Mouse (Mus musculus) urinary bladder, adult 18-20 months (tissue): ENCODE data around the gene Nfatc2ip.
"Not testable (repeated sequence)": the region's sequence is repeated elsewhere in the genome, so short reads cannot be mapped to it uniquely, and the experiment has no call there.

Experiments used
- DNase-seq, 2 experiments: peaks; one replicate each; pipeline ENCODE4 v3.0.0; 2022; ENCODE audit warnings: low spot score in 2 of 2, mixed read lengths in 2 of 2

The Nfatc2ip gene

DNA sequence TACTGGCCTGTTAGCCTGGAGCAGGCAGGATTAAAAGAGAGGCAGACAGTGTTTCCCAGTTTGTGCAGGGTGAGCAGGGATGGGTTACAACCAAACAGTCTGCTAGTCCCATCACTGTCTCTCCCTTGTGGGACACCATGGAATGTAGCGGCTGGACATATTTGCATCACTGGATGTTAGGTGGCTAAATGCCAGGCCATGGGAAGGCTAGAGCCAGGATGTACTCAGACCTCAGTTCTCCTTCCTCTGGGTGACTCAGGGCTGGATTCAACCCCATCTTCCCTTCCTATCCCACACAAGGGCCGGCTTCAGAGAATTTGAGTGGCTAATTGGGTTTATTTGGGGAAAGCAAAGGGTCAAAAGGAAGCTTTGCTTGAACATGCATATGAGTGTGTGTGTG lies 12.1 kb upstream of the Nfatc2ip start:
- no peak for DNase-seq

DNA sequence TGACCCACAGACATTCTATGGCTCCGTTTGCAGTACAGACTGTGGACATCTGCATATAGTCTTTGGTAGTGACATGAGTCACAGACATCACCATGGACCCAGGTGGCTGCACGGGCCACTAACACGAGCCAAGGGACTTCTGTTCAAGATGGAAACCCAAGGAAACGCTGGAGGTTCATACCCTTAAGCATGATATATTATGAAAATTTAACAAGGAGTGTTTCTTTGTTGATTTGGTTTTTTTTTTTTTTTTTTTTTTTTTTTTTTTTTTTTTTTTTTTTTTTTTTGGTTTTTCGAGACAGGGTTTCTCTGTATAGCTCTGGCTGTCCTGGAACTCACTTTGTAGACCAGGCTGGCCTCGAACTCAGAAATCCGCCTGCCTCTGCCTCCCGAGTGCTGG lies 6.0 kb upstream of the Nfatc2ip start:
- DNase-seq = not testable (repeated sequence)

DNA sequence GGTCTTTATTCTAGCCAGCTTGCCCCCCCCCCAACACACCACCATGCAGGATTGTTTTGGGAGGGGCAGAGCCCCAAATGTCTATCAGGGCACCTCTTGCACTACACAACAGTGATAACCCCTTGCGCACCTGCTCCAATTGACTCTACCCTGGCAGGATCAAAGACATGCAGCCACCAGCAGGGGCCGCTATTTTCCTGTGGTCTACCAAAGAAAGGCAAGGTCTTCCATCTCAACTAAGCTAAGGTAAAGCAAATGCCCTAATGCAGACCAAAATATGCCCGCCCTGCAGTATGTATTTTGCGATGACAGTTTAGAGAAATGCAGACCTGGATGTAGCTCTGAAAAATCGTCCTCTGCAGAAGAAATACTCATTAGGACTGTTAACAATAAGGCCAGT lies 3.0 kb upstream of the Nfatc2ip start:
- peak; percentile 56 to 70 for DNase-seq

DNA sequence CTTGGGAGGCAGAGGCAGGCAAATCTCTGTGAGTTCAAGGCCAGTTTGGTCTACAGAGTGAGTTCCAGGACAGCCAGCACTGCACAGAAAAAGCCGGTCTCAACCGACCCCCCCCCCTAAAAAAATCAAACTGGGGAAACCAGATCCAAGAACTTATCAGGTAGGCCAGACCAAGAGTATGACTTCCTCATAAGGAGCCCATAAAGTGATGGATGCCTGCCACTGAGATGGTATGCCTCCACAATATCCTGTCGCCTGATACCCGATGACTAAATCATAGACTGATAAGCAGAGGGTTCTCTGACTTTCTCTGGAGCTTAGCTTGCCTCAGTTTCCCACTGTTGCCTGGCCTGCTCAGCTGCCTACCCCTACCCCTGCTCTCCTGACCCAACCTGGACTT lies 1.3 kb upstream of the Nfatc2ip start:
- no peak for DNase-seq

DNA sequence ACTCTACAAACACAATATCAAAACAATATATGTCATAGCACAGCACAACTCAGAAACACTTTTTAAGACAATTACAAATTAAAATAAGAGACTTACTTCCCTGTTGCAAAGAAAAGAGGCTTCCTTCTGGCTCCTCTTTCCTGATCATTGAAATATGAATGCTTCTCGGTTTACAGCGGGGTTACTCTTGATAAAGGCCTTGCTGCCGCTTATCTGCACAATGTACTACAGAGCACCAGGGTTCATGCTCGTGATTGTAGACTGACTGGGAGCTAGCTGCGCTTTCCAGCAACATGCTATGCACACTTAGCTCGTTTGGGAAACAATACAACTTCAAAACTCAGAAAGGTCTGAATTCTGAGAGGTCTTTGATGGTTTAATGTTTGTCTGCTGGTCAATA lies 684 bp upstream of the Nfatc2ip start:
- DNase-seq = no peak

DNA sequence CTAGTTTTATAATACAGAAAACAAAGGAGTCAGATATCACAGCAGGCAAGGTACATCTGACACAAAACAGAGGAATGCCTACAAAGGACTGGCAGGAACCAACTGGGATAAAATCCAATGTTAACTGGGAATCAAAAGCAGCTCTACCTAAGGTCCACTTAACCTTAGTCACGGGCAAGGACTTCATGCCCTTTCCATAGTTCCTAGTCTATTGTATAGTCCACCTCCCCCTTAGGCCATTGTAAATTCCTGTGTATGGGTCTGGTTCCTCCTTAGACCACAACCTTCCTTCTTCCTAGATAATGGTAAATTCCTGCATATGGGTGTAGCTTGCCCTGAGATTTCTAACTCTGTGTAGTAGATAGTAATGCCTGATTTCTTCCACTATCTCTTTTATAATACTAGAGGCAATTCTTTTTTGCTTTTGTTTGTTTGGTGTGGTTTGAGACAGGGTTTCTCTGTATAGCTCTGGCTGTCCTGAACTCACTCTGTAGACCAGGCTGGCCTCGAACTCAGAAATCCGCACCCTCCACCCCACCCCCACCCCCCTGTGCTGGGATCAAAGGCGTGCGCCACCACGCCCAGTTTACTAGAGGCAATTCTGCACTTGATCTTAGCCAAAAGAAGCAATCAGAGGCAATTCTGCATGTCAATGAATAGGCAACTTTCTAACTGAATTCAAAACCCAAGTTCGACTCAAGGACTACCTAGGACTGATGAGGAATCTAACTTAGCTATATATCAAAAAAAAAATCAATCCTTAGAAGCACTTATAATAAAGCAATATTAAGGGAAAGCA lies 4.3 kb downstream of the Nfatc2ip start:
- DNase-seq = not testable (repeated sequence)

DNA sequence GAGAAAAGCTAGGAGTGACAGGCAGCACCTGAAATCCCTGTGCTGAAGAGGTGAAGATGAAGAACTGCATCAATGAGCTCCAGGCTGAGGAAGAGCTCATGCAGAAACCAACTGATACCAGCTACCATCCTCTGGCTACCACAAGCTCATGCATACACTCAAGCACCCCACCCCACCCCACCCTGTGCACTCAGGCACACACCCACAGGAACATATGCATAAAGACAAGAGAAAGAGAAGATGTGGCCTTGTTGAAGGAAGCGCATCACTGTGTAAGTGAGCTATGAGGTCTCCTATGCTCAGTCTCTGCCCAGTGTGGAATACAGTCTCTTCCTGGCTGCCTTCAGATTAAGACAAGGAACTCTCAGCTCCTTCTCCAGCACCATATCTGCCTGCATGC lies 8.4 kb downstream of the Nfatc2ip start:
- DNase-seq = no peak

DNA sequence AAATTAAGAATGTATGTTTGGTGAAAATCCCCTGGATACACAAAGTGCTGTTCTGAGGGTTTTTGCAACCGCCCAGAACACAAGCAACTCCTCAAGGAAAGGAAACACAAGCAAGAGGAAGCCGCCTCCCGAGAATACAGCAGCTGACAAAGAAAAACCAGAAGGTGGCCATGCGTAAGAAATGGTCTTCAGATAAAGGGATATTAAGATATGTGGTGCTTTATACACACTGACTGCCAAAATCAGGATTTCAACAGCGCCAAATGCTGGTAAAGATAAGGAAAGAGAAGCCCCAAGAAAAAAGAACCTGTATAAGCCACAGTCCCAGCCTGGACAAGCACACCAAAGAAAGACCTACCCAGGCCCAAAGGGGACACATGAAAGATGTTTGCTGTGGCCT lies 13.0 kb downstream of the Nfatc2ip start:
- no peak for DNase-seq

DNA sequence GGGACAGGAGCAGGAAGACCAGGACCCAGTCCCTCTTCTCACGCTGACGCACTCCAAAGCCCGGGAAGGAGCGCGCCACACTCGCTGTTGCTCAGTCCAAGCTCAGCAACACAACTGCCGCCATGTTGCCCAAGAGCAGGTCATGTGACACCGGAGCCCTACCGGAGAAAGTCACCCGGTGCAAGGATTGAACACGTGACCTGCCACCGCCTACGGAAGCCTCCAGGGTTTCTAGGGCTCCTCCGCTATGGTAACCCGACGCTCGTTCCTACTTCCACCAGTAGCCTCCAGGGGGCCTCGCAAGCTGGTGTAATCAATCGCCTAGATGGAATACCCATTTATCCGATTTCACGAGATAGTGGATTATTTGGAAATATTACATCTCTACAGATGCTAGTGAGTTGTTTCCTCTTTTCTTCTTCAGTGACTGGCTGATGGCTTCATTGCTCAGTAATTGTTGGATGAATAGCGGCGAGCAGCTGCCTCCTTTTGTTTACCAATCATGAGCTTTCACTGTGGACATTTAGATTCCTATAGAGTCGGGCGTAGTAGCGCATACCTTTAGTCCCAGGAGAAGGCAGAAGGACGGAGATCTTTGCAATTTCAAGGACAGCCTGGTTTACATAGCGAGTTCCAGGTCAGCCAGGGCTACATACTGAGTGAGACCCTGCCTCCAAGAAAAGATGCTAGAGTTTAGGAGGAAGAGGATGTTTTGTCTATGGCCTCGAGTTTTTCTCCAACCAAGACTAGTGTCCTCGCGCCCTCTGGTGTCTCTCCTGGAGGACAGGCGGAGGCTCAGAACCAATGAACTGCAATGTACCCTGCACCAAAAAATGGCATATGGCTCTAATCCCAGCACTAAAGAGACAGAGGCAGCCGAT lies 19.0 kb downstream of the Nfatc2ip start, which contains the start of gene Spns1:
TSS of gene Spns1 (minus strand) at position 173 of the 881 bp plus-strand sequence.
- peak; percentile 87 to 94 for DNase-seq

DNA sequence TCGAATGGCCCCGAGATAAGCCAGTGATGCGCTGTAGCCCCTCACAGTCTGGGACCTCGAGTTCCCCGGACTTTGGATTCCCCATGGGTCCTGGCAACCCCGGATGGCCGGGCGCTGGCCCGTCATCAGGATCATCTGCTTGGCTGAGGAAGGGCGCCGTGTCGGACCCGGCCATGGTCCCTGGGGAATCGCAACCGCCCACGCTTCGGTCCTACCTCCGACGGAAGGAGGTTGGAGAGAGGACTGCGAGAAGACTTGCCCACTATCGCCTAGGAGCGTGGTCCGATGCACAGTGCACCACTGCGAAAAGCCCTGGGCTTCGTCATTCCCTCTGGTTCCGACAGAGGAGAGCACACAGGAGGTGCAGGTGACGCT lies 19.6 kb downstream of the Nfatc2ip start:
- DNase-seq = peak in 1 of 2 experiments; percentile 6

DNA sequence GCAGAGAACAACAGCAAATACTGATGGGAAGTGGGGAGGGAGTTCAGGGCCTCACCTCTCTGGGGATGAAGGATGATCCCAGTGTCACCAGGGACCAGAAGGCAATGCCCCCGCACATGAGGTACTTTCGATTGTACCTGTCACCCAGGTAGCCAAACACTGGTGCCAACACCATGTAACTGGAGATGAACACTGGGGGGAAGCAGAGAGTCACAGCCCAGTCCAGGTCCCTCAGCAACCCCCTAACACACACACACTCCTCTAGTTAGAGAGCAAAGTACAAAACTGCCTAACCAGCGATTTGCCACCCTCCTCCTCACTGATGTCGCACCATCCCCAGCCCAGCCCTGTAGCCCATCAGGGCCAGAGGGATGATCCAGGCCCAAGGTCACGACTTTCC lies 21.5 kb downstream of the Nfatc2ip start:
- no peak for DNase-seq

DNA sequence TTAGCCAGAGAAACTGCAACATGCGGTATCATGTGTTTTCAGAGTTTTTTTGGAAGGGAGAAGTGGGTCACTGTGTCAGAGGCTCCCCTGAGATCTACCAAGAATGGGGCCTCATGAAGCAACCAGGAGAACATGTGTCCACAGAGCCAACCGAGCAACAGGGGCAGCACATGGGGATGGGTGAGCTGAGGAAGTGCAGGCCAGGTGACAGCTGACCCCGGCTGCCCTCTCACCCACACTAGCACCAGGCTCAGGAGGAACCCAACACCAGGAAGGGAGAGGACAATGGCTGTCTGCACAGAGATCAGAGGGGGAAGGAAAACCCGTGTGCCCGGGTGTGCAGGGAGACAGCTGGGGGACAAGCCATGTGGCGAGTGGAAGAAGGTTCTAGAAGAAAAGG lies 22.0 kb downstream of the Nfatc2ip start:
- DNase-seq = no peak

DNA sequence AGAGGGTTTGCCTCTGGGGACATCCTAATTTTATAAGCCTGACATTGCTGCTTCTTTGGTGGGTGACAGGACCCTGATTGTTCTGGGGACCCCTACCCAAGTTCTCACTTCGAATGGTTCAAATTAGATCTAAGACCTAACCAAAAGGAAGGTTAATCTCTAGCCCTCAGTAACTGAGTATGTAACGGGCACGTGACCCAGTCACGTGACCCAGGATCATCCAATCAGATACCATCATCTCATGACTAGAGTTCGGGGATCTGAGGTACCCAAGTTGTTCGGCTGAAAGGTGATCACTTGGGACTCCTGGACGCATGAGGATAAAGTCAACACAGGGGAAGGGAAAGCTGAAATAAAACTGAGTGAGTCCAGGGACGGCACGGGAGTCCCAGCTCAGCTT lies 23.5 kb downstream of the Nfatc2ip start:
- DNase-seq = no peak

DNA sequence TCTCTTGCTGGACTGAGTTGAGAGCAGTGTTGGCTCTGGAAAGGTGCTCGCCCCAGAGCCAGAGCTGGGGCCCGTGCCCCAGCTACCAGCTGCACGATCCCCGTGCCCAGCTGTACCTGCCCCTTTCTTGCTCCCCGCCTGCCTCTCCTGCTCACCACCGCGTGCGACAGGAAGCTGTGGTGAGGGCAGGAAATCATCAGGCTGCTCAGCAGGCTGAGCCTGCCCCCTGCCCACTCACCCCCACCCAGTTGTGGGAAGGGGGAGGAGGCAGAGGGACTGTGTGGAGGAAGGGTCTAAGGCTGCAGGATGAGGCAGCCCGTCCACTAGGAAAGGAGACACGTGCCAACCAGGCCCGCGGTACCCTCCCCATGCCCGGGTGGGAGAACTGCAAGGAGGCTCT lies 27.1 kb downstream of the Nfatc2ip start, which contains the start of gene Lat:
TSS of gene Lat (minus strand) at position 178 of the 400 bp plus-strand sequence.
- no peak for DNase-seq

DNA sequence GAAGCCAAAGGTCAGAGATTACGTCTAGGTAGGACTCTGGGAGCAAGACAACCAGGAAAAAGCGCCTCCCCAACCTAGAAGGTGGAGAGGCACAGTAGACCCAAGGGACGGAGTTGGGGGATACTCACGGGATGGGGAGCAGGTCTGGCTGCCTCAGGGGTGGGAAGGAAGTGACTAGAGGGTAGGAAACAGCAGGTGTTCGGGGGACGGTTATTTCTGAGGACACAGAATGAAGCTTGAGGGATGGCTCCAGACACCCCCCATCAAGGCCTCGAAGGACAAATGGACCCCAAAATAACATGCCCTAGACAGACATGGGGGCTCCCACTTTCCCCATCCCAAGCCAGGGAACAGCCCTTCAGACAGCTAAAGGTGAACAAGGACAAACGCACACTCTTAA lies 28.2 kb downstream of the Nfatc2ip start:
- DNase-seq = no peak

DNA sequence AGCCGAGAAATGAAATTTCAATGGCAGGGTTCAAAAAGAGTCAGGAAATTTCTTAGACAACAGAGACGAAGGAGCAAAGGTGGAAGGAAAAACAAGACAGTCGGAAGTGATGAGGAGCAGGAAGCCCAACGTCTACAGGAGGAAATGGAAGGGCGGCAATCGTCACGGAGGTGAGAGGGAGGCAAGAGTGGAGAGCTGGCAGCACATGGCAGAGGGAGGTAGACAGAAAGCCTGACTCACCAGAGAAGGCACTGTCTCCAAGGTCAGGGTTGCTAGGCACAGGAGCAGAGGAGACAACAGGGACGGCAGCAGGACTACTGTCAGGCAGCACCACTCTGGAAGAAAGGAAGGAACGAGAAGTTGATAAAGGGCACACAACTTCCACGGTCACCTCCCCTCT lies 28.9 kb downstream of the Nfatc2ip start:
- DNase-seq = no peak

DNA sequence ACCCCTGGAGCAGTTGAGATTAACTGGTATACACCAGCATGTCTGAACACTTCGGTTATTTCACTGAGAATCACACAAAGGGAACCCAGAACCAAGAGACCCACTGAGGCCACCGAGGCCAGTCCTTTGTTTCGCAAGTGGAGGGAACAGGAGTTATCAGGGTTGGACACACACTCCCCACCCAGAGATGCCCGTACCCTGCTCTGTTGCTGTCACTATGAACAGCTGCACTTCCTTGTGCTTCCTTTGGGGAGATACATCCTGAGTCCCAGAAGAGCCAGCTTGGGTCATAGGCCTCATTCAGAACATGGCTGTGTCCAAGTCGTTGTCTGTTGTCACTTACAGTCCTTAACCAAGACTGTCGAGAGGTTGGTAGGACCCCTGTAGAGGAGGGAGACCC lies 33.5 kb downstream of the Nfatc2ip start:
- no peak for DNase-seq

DNA sequence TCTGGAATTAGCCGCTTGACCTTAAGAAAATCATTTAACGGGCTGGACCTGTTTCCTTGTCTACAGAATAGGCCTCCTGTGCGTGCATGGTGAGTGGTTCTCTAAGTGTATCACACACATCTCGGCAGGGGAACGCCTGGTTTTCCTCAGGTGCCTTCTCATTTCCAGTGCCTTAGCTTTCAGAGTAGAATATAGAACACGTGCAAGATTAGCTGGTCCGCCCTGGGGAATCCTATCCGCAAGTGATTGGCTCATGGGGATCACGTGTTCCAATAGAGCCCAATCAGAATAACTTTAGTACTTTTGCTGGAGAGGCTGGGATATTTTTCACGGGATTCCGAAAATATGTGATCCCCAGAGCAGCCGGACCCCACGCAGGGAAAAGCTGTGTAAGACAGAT lies 37.5 kb downstream of the Nfatc2ip start:
- no peak for DNase-seq

DNA sequence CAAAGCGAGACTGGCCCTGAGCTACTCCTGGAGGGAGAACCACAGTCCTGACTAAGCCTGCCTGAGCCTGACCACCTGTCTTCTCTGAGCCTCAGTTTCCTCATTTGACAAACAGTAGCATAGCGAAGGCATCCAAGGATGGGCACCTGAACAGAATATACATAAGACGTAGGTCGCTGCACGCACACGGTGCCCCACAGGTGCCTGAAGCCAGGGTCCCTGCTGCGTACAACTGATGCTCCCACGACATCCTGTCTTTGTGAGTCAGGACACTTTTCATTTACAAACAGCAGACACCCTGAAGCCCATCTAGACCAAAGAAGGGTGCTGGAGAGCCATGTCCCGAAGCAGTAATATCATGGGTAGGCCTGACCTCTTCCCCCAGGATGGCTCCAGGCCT lies 38.1 kb downstream of the Nfatc2ip start:
- no peak for DNase-seq

DNA sequence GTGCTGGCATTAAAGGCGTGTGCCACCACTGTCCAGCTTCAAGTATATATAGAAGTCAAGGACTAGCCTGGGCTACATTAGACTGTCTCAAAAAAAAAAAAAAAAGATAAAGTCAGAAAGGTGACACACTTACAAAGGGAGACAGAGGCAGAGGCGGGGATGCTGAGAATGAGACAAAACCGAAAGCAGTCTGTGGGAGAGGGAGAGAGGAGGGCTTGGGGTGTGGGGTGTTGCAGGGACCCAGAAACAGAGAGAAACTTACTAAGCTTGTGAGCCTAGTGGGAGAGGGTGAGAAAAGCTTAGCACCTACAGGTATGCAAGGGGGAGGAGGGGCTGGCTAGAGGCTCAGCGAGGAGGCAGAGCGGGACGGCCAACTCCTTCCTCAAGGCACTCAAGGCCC lies 38.7 kb downstream of the Nfatc2ip start:
- DNase-seq = no peak

DNA sequence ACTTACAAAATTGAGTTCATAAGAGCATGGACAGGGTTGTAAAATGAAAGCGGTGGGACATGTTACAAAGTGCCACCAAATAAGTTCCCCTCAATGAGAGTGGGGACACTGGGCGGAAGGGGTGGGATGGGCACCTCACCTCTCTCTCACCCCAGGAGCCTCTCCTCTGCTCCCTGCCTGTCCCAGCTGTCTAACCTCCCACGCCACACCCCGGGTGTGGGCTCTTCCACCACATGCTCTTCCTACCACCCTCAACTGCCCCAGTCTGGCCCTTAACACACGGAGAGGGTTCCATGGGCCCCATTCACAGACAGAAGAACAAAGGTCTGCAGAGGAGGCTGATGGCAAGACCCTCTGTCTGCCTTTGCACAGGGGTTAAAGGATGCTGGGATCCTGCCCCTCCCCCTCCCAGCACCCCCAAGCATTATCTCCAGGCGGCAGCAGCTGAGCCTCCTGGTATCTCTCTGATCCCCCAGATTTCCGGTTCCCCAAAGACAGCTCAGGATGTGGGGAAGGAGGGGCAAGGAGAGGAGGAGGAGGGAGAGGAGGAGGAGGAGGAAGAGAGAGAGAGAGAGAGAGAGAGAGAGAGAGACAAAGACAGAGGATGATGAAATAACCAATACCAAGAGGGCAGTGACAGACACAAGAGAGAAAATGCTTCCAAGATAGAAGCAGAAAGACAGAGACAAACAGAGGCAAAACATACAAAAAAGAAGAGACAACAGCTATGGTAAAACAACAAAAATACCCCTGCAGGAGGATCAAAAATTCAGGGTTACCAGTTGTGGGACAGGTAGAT lies 39.5 kb downstream of the Nfatc2ip start:
- no peak for DNase-seq
